ENCODE assay signal across 24 mouse cellular contexts in the genomic region with DNA sequence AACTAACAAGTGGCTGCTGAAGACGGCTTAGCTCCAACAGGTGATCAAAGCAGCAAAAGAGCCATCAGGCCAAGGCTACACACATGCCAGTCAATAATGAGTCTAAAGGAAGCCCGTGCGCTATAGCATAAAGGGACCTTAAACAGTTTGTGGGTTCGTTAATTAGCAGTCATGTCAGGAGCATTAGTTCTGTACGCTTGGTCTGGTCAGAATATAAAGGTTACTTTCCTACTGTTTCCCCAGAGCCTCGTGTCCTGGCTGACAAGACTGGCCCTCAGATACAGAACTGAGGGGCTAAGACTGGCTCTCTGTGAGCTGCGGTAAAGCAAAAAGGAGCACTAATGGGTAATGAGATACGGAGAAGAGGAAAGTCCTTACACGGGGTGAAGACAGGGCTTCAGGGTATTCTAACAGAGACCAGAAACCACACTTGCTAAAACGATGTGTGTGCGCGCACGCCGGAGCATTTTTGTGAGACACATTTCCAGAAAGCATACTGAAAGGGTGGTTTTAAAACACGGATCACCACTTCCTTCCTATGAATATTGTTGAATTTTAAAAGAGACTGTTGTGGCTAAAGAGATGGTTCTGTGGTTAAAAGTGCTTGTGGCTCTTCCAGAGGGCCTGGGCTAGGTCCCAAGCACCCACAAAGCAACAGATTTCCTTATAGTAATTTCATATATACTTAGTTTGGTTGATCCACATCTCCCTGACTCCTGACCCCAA. TPM values are rescaled to one million over a fixed set of nuclear protein-coding genes. Genes with fewer than 3 reads are reported as not detected.
DNase-seq lines count a peak whose midpoint lies in the region; ATAC-seq lines count a peak whose summit lies in the region.
"Had no signal": no experiment of that assay in that cellular context is flagged by ENCODE, and none has a peak within 500 bp of the region (broad histone marks: within the 10 kb centered on the region; RNA-seq: fewer than 3 reads in every experiment).

No protein-coding gene starts in this region.

- H3K36me3 ChIP-seq in forebrain, embryonic 13.5 days (ENCODE audit: poor library complexity, severe bottlenecking): peaks cover 12% of the 10 kb centered on the region

- H3K4me1 ChIP-seq in forebrain, embryonic 13.5 days: peaks cover 21% of the 10 kb centered on the region

- peak; percentile 73; the same call in 1 of the 2 replicates for ATAC-seq in forebrain, embryonic 13.5 days
- ATAC-seq in megakaryocyte progenitor cell, adult 5-6 weeks (replicated peaks; ENCODE audit: poor library complexity): peak; percentile 37

- H3K9me3 ChIP-seq in forebrain, embryonic 13.5 days (replicated peaks): no peaks in the 10 kb centered on the region
- H3K9me3 ChIP-seq: embryonic facial prominence, embryonic 10.5 days; hindbrain, embryonic 10.5 days; midbrain, embryonic 10.5 days had no signal

- H3K4me3 ChIP-seq in forebrain, embryonic 13.5 days: no peak overlapping the region
- H3K4me3 ChIP-seq: embryonic facial prominence, embryonic 10.5 days; heart, adult 2 months; hindbrain, embryonic 10.5 days; left cerebral cortex, adult 2 months; midbrain, embryonic 10.5 days had no signal

- WGBS in forebrain, embryonic 13.5 days: 41% methylated on average over 15 of the region's 15 CpGs

- intact Hi-C loops in heart, postnatal 10 days (cut with DNase I): no loop called here

- DNase-seq in heart, adult 11 months: peak; percentile 10
- no peak for DNase-seq in heart, postnatal 10 days
- DNase-seq in CD4-positive, CD25-positive, alpha-beta regulatory T cell, adult 2 months (ENCODE audit: low read depth, low spot score): peak; percentile 48
- no peak for DNase-seq in cerebellum, adult 9-10 months
- DNase-seq in retina, postnatal 1 day: no peak
- no peak for DNase-seq in right cerebral cortex, adult 2 months (ENCODE audit: low spot score in 2 of 2)
- DNase-seq: adrenal gland, postnatal 14 days; cerebellum, adult 18-20 months; cerebellum, postnatal 36 days; gastrocnemius, postnatal 14 days; heart, adult 2 months; kidney, adult 9 months; kidney, postnatal 25 days; lung, adult 18-20 months; lung, postnatal 14 days; right cerebral cortex, postnatal 14 days; spleen, adult 18-20 months had no signal

- no peak overlapping the region for H3K9ac ChIP-seq in forebrain, embryonic 13.5 days

- no peaks in the 10 kb centered on the region for H3K27me3 ChIP-seq in forebrain, embryonic 13.5 days

- H3K4me2 ChIP-seq in forebrain, embryonic 13.5 days: no peak overlapping the region
- H3K4me2 ChIP-seq: liver, embryonic 11.5 days had no signal

- no peak overlapping the region for H3K27ac ChIP-seq in forebrain, embryonic 13.5 days
- H3K27ac ChIP-seq: embryonic facial prominence, embryonic 10.5 days; heart, adult 2 months; hindbrain, embryonic 10.5 days; left cerebral cortex, adult 2 months; midbrain, embryonic 10.5 days had no signal

RNA-seq across cellular contexts. Expression of gene Nfkb1, which starts 29.0 kb away (rescaled TPM):
- total RNA-seq in heart, postnatal 10 days (2021): 10 to 100 TPM; 49.5 to 52.2 TPM
- 8.0 and 8.3 TPM in 2 replicates for polyA plus RNA-seq in forebrain, embryonic 13.5 days (2015; fragmentation: Nextera tagmentation; extraction: Ambion mirVana)
- 58.7 and 65.3 TPM in 2 replicates for total RNA-seq in megakaryocyte progenitor cell, adult 5-6 weeks (2015)
- total RNA-seq in megakaryocyte progenitor cell, adult 5-6 weeks (2017): 109 and 110 TPM in 2 replicates

Comparison
In these comparisons a context has a peak if more than half of its experiments do, and no peak if none do; other contexts are left out.
1. DNase-seq: peak in heart, adult 11 months (single experiment) and CD4-positive, CD25-positive, alpha-beta regulatory T cell, adult 2 months (single experiment); none in heart, postnatal 10 days (0 of 2), cerebellum, adult 9-10 months (single experiment), retina, postnatal 1 day (single experiment) and right cerebral cortex, adult 2 months (0 of 2).